Mouse (Mus musculus) thymus, adult 2 months (tissue): ENCODE data around the gene Dglucy. TPM values are rescaled to one million over a fixed set of nuclear protein-coding genes. Genes with fewer than 3 reads are reported as not detected.

Experiments
- DNase-seq: peaks from one replicate; pipeline ENCODE4 v3.0.0; 2021
- H3K27ac ChIP-seq: fragments of 200-500 bp; 2 replicates; pipeline ENCODE4 v1.5.1; 2012; ENCODE audit warnings: low read length, control low read depth; ENCODE audit not compliant: control insufficient read depth, insufficient read depth
- H3K27me3 ChIP-seq: fragments of 200-500 bp; 2 replicates; pipeline ENCODE4 v1.6.1; 2012; ENCODE audit warnings: mild to moderate bottlenecking, low read length, moderate library complexity, mixed read lengths; ENCODE audit not compliant: control insufficient read depth, insufficient read depth
- H3K36me3 ChIP-seq: fragments of 200-500 bp; 2 replicates; pipeline ENCODE4 v1.6.1; 2012; ENCODE audit warnings: mild to moderate bottlenecking, low read length, moderate library complexity; ENCODE audit not compliant: control insufficient read depth, insufficient read depth
- H3K4me1 ChIP-seq: fragments of 200-500 bp; replicated peaks from 2 replicates; pipeline ENCODE4 v1.6.1; 2012; ENCODE audit warnings: low read length; ENCODE audit not compliant: control insufficient read depth, insufficient read depth
- H3K4me3 ChIP-seq: fragments of 200-500 bp; 2 replicates; pipeline ENCODE4 v1.5.1; 2012; ENCODE audit warnings: mild to moderate bottlenecking, low read length, control low read depth, moderate library complexity; ENCODE audit not compliant: control insufficient read depth, insufficient read depth
- CTCF ChIP-seq: fragments of 200-500 bp; IDR thresholded peaks from 2 replicates; pipeline ENCODE4 v1.5.1; 2012; ENCODE audit warnings: mild to moderate bottlenecking, control low read depth, low read length, moderate library complexity, borderline replicate concordance; ENCODE audit not compliant: control insufficient read depth, poor library complexity, insufficient read depth; ENCODE audit errors: extremely low read depth
- POLR2A ChIP-seq: fragments of 200-500 bp; IDR thresholded peaks from 2 replicates; pipeline ENCODE4 v1.6.1; 2012; ENCODE audit warnings: mild to moderate bottlenecking, low read length, control low read depth, moderate library complexity; ENCODE audit not compliant: control insufficient read depth, poor library complexity, insufficient read depth; ENCODE audit errors: extremely low read depth
- WGBS: fragments of 180-500 bp; shearing (Covaris S2); methylation state at CpG from one replicate; pipeline ENCODE4 v1.1.7; 2018; 5-methylcytosine and 5-hydroxymethylcytosine counted together
- polyA plus RNA-seq: library from polyadenylated mRNA; depleted of rRNA; stranded (reverse); fragments of >200 nt; gene quantifications from 2 replicates; pipeline ENCODE4 v1.2.3, GENCODE M21; 2012

Gene Dglucy
- polyA plus RNA-seq, 1 experiment: 8.6 TPM

- 96% methylated on average over 2 of the region's 2 CpGs for WGBS
- Histone ChIP-seq H3K4me3 (no peak overlapping the region), H3K4me1 (no peaks in the 10 kb centered on the region), H3K27ac (no peak overlapping the region), H3K36me3 (no peaks in the 10 kb centered on the region), H3K27me3 (no peaks in the 10 kb centered on the region)
- no peak for DNase-seq
- TF ChIP-seq POLR2A (no peak), CTCF (no peak)
Observed at GRCm38 (mm10) chr12:100813901-100814300, 35.0 kb downstream of the Dglucy start.

GRCm38 (mm10) chr12:100814671-100815070, 35.8 kb downstream of the Dglucy start:
- 92% methylated on average over 3 of the region's 3 CpGs for WGBS

GRCm38 (mm10) chr12:100816906-100817305, 38.0 kb downstream of the Dglucy start:
- Histone ChIP-seq H3K36me3 (no peaks in the 10 kb centered on the region), H3K4me1 (no peaks in the 10 kb centered on the region), H3K27me3 (no peaks in the 10 kb centered on the region), H3K4me3 (no peak overlapping the region), H3K27ac (no peak overlapping the region)
- no peak for DNase-seq
- TF ChIP-seq CTCF (no peak), POLR2A (no peak)
- 96% methylated on average over 5 of the region's 5 CpGs for WGBS

More at GRCm38 (mm10) chr12:100814671-100815070, 35.8 kb downstream of the Dglucy start:
- no peaks in the 10 kb centered on the region for H3K27me3 ChIP-seq
- no peaks in the 10 kb centered on the region for H3K36me3 ChIP-seq
- no peak overlapping the region for H3K4me3 ChIP-seq
- no peak for DNase-seq
- TF ChIP-seq CTCF: no peak
- no peak for TF ChIP-seq POLR2A
- H3K27ac ChIP-seq: no peak overlapping the region
- H3K4me1 ChIP-seq: no peaks in the 10 kb centered on the region

GRCm38 (mm10) chr12:100819965-100820364, 41.1 kb downstream of the Dglucy start:
- Histone ChIP-seq H3K4me3 (no peak overlapping the region), H3K36me3 (no peaks in the 10 kb centered on the region), H3K27me3 (no peaks in the 10 kb centered on the region), H3K27ac (no peak overlapping the region), H3K4me1 (no peaks in the 10 kb centered on the region)
- TF ChIP-seq POLR2A: no peak
- TF ChIP-seq CTCF: no peak
- no peak for DNase-seq

- H3K27ac ChIP-seq: no peak overlapping the region
- 94% methylated on average over 2 of the region's 2 CpGs for WGBS
- H3K27me3 ChIP-seq: no peaks in the 10 kb centered on the region
- no peaks in the 10 kb centered on the region for H3K36me3 ChIP-seq
- no peak overlapping the region for H3K4me3 ChIP-seq
- DNase-seq: no peak
- TF ChIP-seq POLR2A (no peak), CTCF (no peak)
- no peaks in the 10 kb centered on the region for H3K4me1 ChIP-seq
Observed at GRCm38 (mm10) chr12:100831021-100831420, 52.2 kb downstream of the Dglucy start.

- WGBS: 97% methylated on average over 8 of the region's 8 CpGs
- DNase-seq: no peak
- no peaks in the 10 kb centered on the region for H3K27me3 ChIP-seq
- H3K4me1 ChIP-seq: peaks cover under 1% of the 10 kb centered on the region; the same call in 1 of the 2 replicates
- no peak overlapping the region for H3K27ac ChIP-seq
- H3K36me3 ChIP-seq: no peaks in the 10 kb centered on the region
- TF ChIP-seq CTCF (no peak), POLR2A (no peak)
- no peak overlapping the region for H3K4me3 ChIP-seq
Observed at GRCm38 (mm10) chr12:100831629-100832325, 52.9 kb downstream of the Dglucy start.
